Mouse (Mus musculus) liver, embryonic 14.5 days (tissue): ENCODE data around the gene H6pd. TPM values are rescaled to one million over a fixed set of nuclear protein-coding genes. Genes with fewer than 3 reads are reported as not detected.

Experiments
- ATAC-seq: fragments of 200-750 bp; cut with Nextera tagmentation; 2 replicates; pipeline ENCODE4 v1.8.0; 2017; ENCODE audit warnings: moderate number of reproducible peaks, mild to moderate bottlenecking, moderate library complexity; ENCODE audit not compliant: insufficient read depth
- DNase-seq, 3 experiments: peaks; one replicate each; pipeline ENCODE4 v3.0.0-alpha.2; 2012 to 2013; ENCODE audit warnings: low read depth in 3 of 3, low spot score in 3 of 3
- H3K27ac ChIP-seq: fragments of 300-500 bp; sonication (generic); 2 replicates; pipeline ENCODE4 v1.5.1; 2014; ENCODE audit warnings: moderate library complexity, mild to moderate bottlenecking, control low read depth, inconsistent platforms
- H3K27me3 ChIP-seq: fragments of 300-500 bp; sonication (generic); 2 replicates; pipeline ENCODE4 v1.6.1; 2014; ENCODE audit warnings: mild to moderate bottlenecking, low read length, moderate library complexity; ENCODE audit not compliant: control insufficient read depth, insufficient read depth
- H3K36me3 ChIP-seq: fragments of 300-500 bp; sonication (generic); replicated peaks from 2 replicates; pipeline ENCODE4 v1.6.1; 2014; ENCODE audit warnings: low read depth; ENCODE audit not compliant: control insufficient read depth, insufficient read depth
- H3K4me1 ChIP-seq, 2 experiments: fragments of 200-500 bp in 1 of 2; fragments of 300-500 bp in 1 of 2; sonication (generic) in 1 of 2; replicated peaks; 2 replicates each; pipeline ENCODE4 v1.6.1; 2012 to 2014; ENCODE audit warnings: antibody characterized with exemption in 1 of 2, inconsistent platforms in 1 of 2, low read length in 1 of 2; ENCODE audit not compliant: control insufficient read depth in 2 of 2, insufficient read depth in 2 of 2
- H3K4me2 ChIP-seq: fragments of 300-500 bp; sonication (generic); 2 replicates; pipeline ENCODE4 v1.6.1; 2014; ENCODE audit warnings: low read depth, mild to moderate bottlenecking, control low read depth, moderate library complexity
- H3K4me3 ChIP-seq, 2 experiments: fragments of 200-500 bp in 1 of 2; fragments of 300-500 bp in 1 of 2; sonication (generic) in 1 of 2; 2 replicates each; pipeline ENCODE4 v1.5.1; 2012 to 2014; ENCODE audit warnings: low read depth in 2 of 2, low read length in 2 of 2, mild to moderate bottlenecking in 2 of 2, control low read depth in 1 of 2, inconsistent platforms in 1 of 2, moderate library complexity in 1 of 2; ENCODE audit not compliant: insufficient read depth in 1 of 2
- H3K9ac ChIP-seq: fragments of 300-500 bp; sonication (generic); replicated peaks from 2 replicates; pipeline ENCODE4 v1.6.1; 2014; ENCODE audit warnings: mild to moderate bottlenecking, control low read depth, moderate library complexity
- H3K9me3 ChIP-seq: fragments of 300-500 bp; sonication (generic); 2 replicates; pipeline ENCODE4 v1.6.1; 2016; ENCODE audit warnings: low read length, mixed read lengths; ENCODE audit not compliant: control insufficient read depth
- CTCF ChIP-seq: IDR thresholded peaks from 2 replicates; pipeline ENCODE4 v1.5.1; 2016; ENCODE audit warnings: antibody characterized with exemption, low read depth, control low read depth
- EP300 ChIP-seq: IDR thresholded peaks from 2 replicates; pipeline ENCODE4 v1.6.1; 2016; ENCODE audit warnings: antibody characterized with exemption, low read depth
- WGBS: fragments of 180-500 bp; shearing (Covaris S2); extraction: QIAGEN DNeasy Blood & Tissue Kit; methylation state at CpG from one replicate; pipeline ENCODE4 v1.1.7; 2014; ENCODE audit not compliant: insufficient replicate concordance; 5-methylcytosine and 5-hydroxymethylcytosine counted together
- polyA plus RNA-seq, 2 experiments: library from polyadenylated mRNA; depleted of rRNA in 1 of 2; stranded (reverse) in 1 of 2; unstranded in 1 of 2; fragments of >200 nt; fragmentation: Nextera tagmentation in 1 of 2; extraction: Ambion mirVana in 1 of 2; gene quantifications; 2 replicates each; pipeline versions ENCODE4 v1.2.1 to v1.2.3; 2012 to 2014

The H6pd gene
- polyA plus RNA-seq (2012; rRNA removed) (8.3 and 9.6 TPM in 2 replicates), polyA plus RNA-seq (2014; fragmentation: Nextera tagmentation; extraction: Ambion mirVana) (7.9 and 9.1 TPM in 2 replicates)

- H3K9ac ChIP-seq, result peak within 1 kb of the TSS; percentile 79
- WGBS, result 3% methylated on average over 52 of the region's 52 CpGs
- no peaks in the 10 kb centered on the region for H3K27me3 ChIP-seq
- peak within 1 kb of the TSS; percentile 61 to 76 for H3K4me3 ChIP-seq
- peak within 1 kb of the TSS; percentile 86 for H3K4me2 ChIP-seq
- DNase-seq (peak; percentile 59 to 69 (median 67)), ATAC-seq (peak; percentile 85)
- H3K27ac ChIP-seq, result peak within 1 kb of the TSS; percentile 71
- no peaks in the 10 kb centered on the region for H3K36me3 ChIP-seq
- H3K9me3 ChIP-seq, result no peaks in the 10 kb centered on the region
- TF ChIP-seq EP300 (no peak), CTCF (no peak)
- H3K4me1 ChIP-seq, result peaks cover 6 to 41% of the 10 kb centered on the region in 2 experiments
These were observed at the start of gene H6pd for GRCm38 (mm10) chr4:150008853-150009586. Gene H6pd, minus strand, starts transcription at chr4:150009023.

GRCm38 (mm10) chr4:150057722-150058121 lies 48.9 kb upstream of the H6pd start:
- no peaks in the 10 kb centered on the region for H3K4me1 ChIP-seq
- H3K9ac ChIP-seq, result no peak overlapping the region
- no peak for TF ChIP-seq CTCF
- TF ChIP-seq EP300, result no peak
- H3K4me3 ChIP-seq, result no peak overlapping the region
- no peak overlapping the region for H3K4me2 ChIP-seq
- DNase-seq, result no peak
- H3K27ac ChIP-seq, result no peak overlapping the region
- H3K27me3 ChIP-seq, result no peaks in the 10 kb centered on the region
- H3K36me3 ChIP-seq, result no peaks in the 10 kb centered on the region
- ATAC-seq, result no peak
- H3K9me3 ChIP-seq, result no peaks in the 10 kb centered on the region
- WGBS, result 68% methylated on average over 12 of the region's 12 CpGs

GRCm38 (mm10) chr4:150056171-150056570 lies 47.3 kb upstream of the H6pd start:
- Histone ChIP-seq H3K9ac (no peak overlapping the region), H3K27ac (no peak overlapping the region), H3K4me3 (no peak overlapping the region), H3K9me3 (no peaks in the 10 kb centered on the region), H3K27me3 (peaks cover 2% of the 10 kb centered on the region; the same call in 1 of the 2 replicates), H3K4me1 (no peaks in the 10 kb centered on the region), H3K36me3 (no peaks in the 10 kb centered on the region), H3K4me2 (no peak overlapping the region)
- TF ChIP-seq EP300 (no peak), CTCF (no peak)
- no peak for DNase-seq
- 41% methylated on average over 7 of the region's 7 CpGs for WGBS
- no peak for ATAC-seq

DNA sequence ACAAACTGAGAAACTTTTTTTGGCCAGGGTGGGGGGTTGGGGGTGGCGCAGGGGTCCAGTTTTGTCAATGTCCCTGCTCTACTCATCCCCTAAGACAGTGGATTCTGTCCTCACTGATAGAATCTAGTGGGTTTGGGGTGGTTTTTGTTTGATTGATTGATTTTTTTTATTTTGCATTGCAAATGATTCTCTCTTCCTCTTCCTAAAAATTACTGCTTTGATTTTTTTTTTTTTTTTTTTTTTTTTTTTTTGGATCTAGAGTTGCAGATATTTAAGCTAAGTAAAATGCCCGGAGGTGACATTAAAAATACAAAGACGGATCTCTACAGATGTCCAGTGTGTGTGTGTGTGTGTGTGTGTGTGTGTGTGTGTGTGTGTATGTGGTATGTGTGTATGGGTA lies 43.6 kb upstream of the H6pd start:
- Histone ChIP-seq H3K27me3 (peaks cover 37% of the 10 kb centered on the region), H3K36me3 (no peaks in the 10 kb centered on the region), H3K9me3 (no peaks in the 10 kb centered on the region), H3K4me2 (no peak overlapping the region), H3K27ac (no peak overlapping the region), H3K4me3 (no peak overlapping the region), H3K9ac (no peak overlapping the region), H3K4me1 (no peaks in the 10 kb centered on the region)
- no peak for ATAC-seq
- 75% methylated on average over 3 of the region's 3 CpGs for WGBS
- TF ChIP-seq CTCF, result no peak
- TF ChIP-seq EP300, result no peak
- no peak for DNase-seq

DNA sequence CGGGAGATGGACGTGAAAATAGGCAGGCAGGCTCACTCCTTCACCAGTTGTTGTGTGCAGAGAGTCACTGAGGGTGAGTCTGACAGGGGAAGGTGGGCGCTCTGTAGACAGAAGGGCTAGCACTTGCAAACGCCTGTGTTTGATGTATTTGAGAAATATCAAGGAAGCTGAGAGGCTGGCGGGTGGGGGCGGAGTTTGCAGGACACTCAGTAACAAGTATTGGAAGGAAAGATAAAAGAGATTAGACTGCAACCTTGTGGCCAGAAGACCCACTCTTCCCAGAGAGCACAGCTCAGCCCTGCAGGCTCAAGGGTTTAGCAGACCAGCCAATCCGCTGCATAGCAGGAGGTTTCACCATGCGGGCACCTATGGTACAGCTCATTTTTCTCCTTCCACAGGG lies 42.7 kb upstream of the H6pd start:
- no peaks in the 10 kb centered on the region for H3K4me1 ChIP-seq
- no peak for ATAC-seq
- no peak for TF ChIP-seq CTCF
- no peak for TF ChIP-seq EP300
- H3K36me3 ChIP-seq, result no peaks in the 10 kb centered on the region
- H3K27ac ChIP-seq, result no peak overlapping the region
- H3K4me3 ChIP-seq, result no peak overlapping the region
- WGBS, result 43% methylated on average over 8 of the region's 8 CpGs
- H3K9me3 ChIP-seq, result no peaks in the 10 kb centered on the region
- no peak for DNase-seq
- no peak overlapping the region for H3K4me2 ChIP-seq
- H3K9ac ChIP-seq, result no peak overlapping the region
- peaks cover 38% of the 10 kb centered on the region for H3K27me3 ChIP-seq
